Mouse (Mus musculus): ENCODE measurements around the gene Olfr266.

Gene Olfr266

GRCm38 (mm10) chr3:106826187-106826586, at the start of gene Olfr266:
Gene Olfr266 (minus strand): TSS chr3:106826287.
- DNase-seq (ENCODE audit: low spot score in 2 of 2), result no peak

- peak; percentile 9 to 13 for DNase-seq (ENCODE audit: low spot score in 2 of 2)
These were observed 49.5 kb upstream of the Olfr266 start for GRCm38 (mm10) chr3:106875626-106876025.

- DNase-seq (ENCODE audit: low spot score in 2 of 2), result no peak
These were observed 46.8 kb upstream of the Olfr266 start for GRCm38 (mm10) chr3:106872893-106873292.

- DNase-seq (ENCODE audit: low spot score in 2 of 2), result no peak
These were observed 6.0 kb upstream of the Olfr266 start for GRCm38 (mm10) chr3:106832107-106832506.

- no peak for DNase-seq (ENCODE audit: low spot score in 2 of 2)
These were observed 8.4 kb downstream of the Olfr266 start for GRCm38 (mm10) chr3:106817676-106818075.

GRCm38 (mm10) chr3:106808972-106809695, 17.0 kb downstream of the Olfr266 start:
- DNase-seq (ENCODE audit: low spot score in 2 of 2), result no peak

GRCm38 (mm10) chr3:106798079-106798478, 28.0 kb downstream of the Olfr266 start:
- DNase-seq (ENCODE audit: low spot score in 2 of 2), result no peak

- no peak for DNase-seq (ENCODE audit: low spot score in 2 of 2)
These were observed 36.2 kb downstream of the Olfr266 start, which contains the start of gene Cd53 for GRCm38 (mm10) chr3:106789930-106790329. Gene Cd53 (minus strand): TSS chr3:106790149.

- no peak for DNase-seq (ENCODE audit: low spot score in 2 of 2)
These were observed 37.6 kb downstream of the Olfr266 start for GRCm38 (mm10) chr3:106788440-106788887.

GRCm38 (mm10) chr3:106787972-106788371, 38.1 kb downstream of the Olfr266 start:
- no peak for DNase-seq (ENCODE audit: low spot score in 2 of 2)

GRCm38 (mm10) chr3:106785130-106785529, 41.0 kb downstream of the Olfr266 start:
- DNase-seq (ENCODE audit: low spot score in 2 of 2), result no peak

- no peak for DNase-seq (ENCODE audit: low spot score in 2 of 2)
These were observed 54.3 kb downstream of the Olfr266 start for GRCm38 (mm10) chr3:106771834-106772233.

Data from right cerebral cortex, adult 2 months (tissue).